Mouse (Mus musculus) layer of hippocampus, postnatal 36 days (tissue): Measurements from ENCODE around the gene Usp20. TPM values are rescaled to one million over a fixed set of nuclear protein-coding genes. Genes with fewer than 3 reads are reported as not detected.

Experiments
- total RNA-seq, 2 experiments: library from RNA; stranded (reverse); gene quantifications; 2 replicates each; pipeline ENCODE4 v1.2.3; 2021

Usp20 gene
- total RNA-seq, 2 experiments from 2014 or later, result 79.3 to 80.4 TPM

Other genes with a start within 250 kb of the Usp20 start
- 1 to 10 TPM; 4.8 to 5.6 TPM for gene 1700001O22Rik, start 178.6 kb upstream of the Usp20 start, total RNA-seq
- gene Ntmt1, start 174.5 kb upstream of the Usp20 start, total RNA-seq, result 10 to 100 TPM; 31.3 to 37.4 TPM
- 10 to 100 TPM; 38.4 to 40.6 TPM for gene Asb6, start 151.9 kb upstream of the Usp20 start, total RNA-seq
- gene Prrx2, start 147.3 kb upstream of the Usp20 start, total RNA-seq, result 1 to 10 TPM in 1 of 2 experiments, under 1 TPM in 1; 0.92 to 2.1 TPM
- gene Ptges, start 52.4 kb upstream of the Usp20 start, total RNA-seq, result 1 to 10 TPM; 2.1 to 2.9 TPM
- 10 to 100 TPM; 40.3 to 40.7 TPM for gene Tor1b, start 29.3 kb upstream of the Usp20 start, total RNA-seq
- gene Tor1a, start 14.3 kb upstream of the Usp20 start, total RNA-seq, result 10 to 100 TPM; 48.2 to 52.6 TPM
- 10 to 100 TPM; 63.9 to 64.3 TPM for gene BC005624, start 78 bp upstream of the Usp20 start, total RNA-seq
- 100 to 1,000 TPM; 104 to 118 TPM for gene Fnbp1, start 159.7 kb downstream of the Usp20 start, total RNA-seq
- 10 to 100 TPM; 41.7 to 47.4 TPM for gene Gpr107, start 170.0 kb downstream of the Usp20 start, total RNA-seq